Mouse (Mus musculus) small intestine, adult 2 months (tissue): ENCODE data around the gene Herpud1.

Source experiments
- CTCF ChIP-seq: fragments of 200-500 bp; IDR thresholded peaks from 2 replicates; pipeline ENCODE4 v1.5.1; 2012; ENCODE audit warnings: low read depth, mild to moderate bottlenecking, control low read depth, inconsistent platforms, low read length, moderate library complexity, mixed read lengths; ENCODE audit not compliant: insufficient replicate concordance, insufficient read length; ENCODE audit errors: extremely low read depth
- POLR2A ChIP-seq: fragments of 200-500 bp; IDR thresholded peaks from 2 replicates; pipeline ENCODE4 v1.6.1; 2012; ENCODE audit warnings: low read depth, mild to moderate bottlenecking, control low read depth, inconsistent platforms, low read length, moderate library complexity

DNA sequence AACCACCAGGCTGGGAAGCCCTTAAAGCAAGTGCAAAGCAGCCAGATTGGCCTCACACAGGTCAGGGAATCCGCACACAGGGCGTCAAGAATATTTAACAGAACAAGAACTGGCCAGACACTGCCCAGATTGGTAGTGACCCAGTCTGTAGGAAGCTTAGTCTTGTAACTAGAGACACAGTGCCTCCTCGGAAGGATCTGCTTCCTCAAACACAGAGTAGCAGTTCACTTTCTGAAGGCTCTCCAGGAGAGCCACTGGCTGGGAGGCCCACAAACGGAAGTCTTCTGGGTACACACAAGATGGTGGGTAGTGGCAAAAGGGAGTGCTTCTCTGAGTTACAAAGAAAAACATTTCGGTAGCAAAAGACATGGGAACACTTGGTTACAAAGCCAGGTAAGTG, 15.4 kb upstream of the Herpud1 start:
- TF ChIP-seq CTCF (no peak), POLR2A (no peak)
